18 mouse cellular contexts compared by ENCODE assay signal in genomic region chr15:25797888-25798287, GRCm38 (mm10). TPM values are rescaled to one million over a fixed set of nuclear protein-coding genes. Genes with fewer than 3 reads are reported as not detected.
DNase-seq lines count a peak whose midpoint lies in the region; TF ChIP-seq lines count a peak whose summit lies in the region.
"Had no signal": no experiment of that assay in that cellular context is flagged by ENCODE, and none has a peak within 500 bp of the region (broad histone marks: within the 10 kb centered on the region; RNA-seq: fewer than 3 reads in every experiment).

No protein-coding gene starts in this region.

- no peak overlapping the region for H3K4me2 ChIP-seq in myocyte (ENCODE audit: low read depth)

- H3K79me2 ChIP-seq in C2C12 (ENCODE audit: control insufficient read depth, insufficient read depth), result no peaks in the 10 kb centered on the region
- H3K79me2 ChIP-seq in myocyte (ENCODE audit: control insufficient read depth, insufficient read depth), result no peaks in the 10 kb centered on the region

- H3K27me3 ChIP-seq in C2C12 (ENCODE audit: control insufficient read depth, insufficient read depth, insufficient read length), result no peaks in the 10 kb centered on the region
- no peaks in the 10 kb centered on the region for H3K27me3 ChIP-seq in myocyte (ENCODE audit: control insufficient read depth, insufficient read depth, insufficient read length)
- H3K27me3 ChIP-seq: CH12.LX, Patski had no signal

- H3K36me3 ChIP-seq in C2C12 (ENCODE audit: control insufficient read depth, insufficient read depth), result peaks cover 100% of the 10 kb centered on the region
- H3K36me3 ChIP-seq in myocyte (ENCODE audit: control insufficient read depth, insufficient read depth), result peaks cover 87% of the 10 kb centered on the region
- H3K36me3 ChIP-seq: G1E had no signal

- H3K79me3 ChIP-seq in C2C12 (ENCODE audit: low read depth), result no peaks in the 10 kb centered on the region

- TF ChIP-seq CTCF in C2C12 (IDR thresholded peaks at IDR 0.05; ENCODE audit: control insufficient read depth, insufficient read depth, insufficient read length), result no peak
- TF ChIP-seq CTCF in left cerebral cortex, adult 2 months (IDR thresholded peaks at IDR 0.05), result no peak

- DNase-seq in left cerebral cortex, adult 2 months (ENCODE audit: extremely low spot score in 1 of 2, low spot score in 2 of 2), result no peak
- no peak for DNase-seq in layer of hippocampus, adult 18-20 months (ENCODE audit: low spot score in 2 of 2)
- DNase-seq: adrenal gland, adult 2 months; adrenal gland, adult 8-10 months; adrenal gland, postnatal 10 days; adrenal gland, postnatal 14 days; adrenal gland, postnatal 25 days; adrenal gland, postnatal 36 days; B cell, adult 2 months; cerebellum, adult 11 months; cerebellum, adult 11-12 months; cerebellum, adult 18-20 months; cerebellum, adult 2 months had no signal

- intact Hi-C loops in left cerebral cortex, adult 2 months (cut with DNase I), result loop anchor here (10.0 kb wide), 1 partner anchor 373 kb away; no protein-coding TSS in a partner anchor

- no peak overlapping the region for H3K4me3 ChIP-seq in C2C12 (ENCODE audit: insufficient read depth, poor library complexity, severe bottlenecking)
- H3K4me3 ChIP-seq in myocyte, result no peak overlapping the region
- no peak overlapping the region for H3K4me3 ChIP-seq in left cerebral cortex, adult 2 months

- TF ChIP-seq POLR2A in myocyte (IDR thresholded peaks at IDR 0.05; ENCODE audit: insufficient read length, low read depth), result no peak

- no peak overlapping the region for H3ac ChIP-seq in C2C12 (ENCODE audit: control insufficient read depth, insufficient read length, low read depth)
- no peak overlapping the region for H3ac ChIP-seq in myocyte (ENCODE audit: control insufficient read depth, insufficient read length)

- no peak overlapping the region for H3K27ac ChIP-seq in left cerebral cortex, adult 2 months

TF ChIP-seq in C2C12, 6 proteins besides CTCF, POLR2A, EP300 and RAD21:
- TF ChIP-seq FOSL1 (IDR thresholded peaks at IDR 0.05; ENCODE audit: insufficient read depth, low read length, poor library complexity, severe bottlenecking), result no peak
- TF ChIP-seq MYOD1 (IDR thresholded peaks at IDR 0.05; ENCODE audit: control insufficient read depth, insufficient read length, low read depth), result peak; percentile 56
- TF ChIP-seq MYOG (IDR thresholded peaks at IDR 0.05; ENCODE audit: control insufficient read depth, extremely low read depth, insufficient read length), result no peak

TF ChIP-seq in myocyte, 11 proteins besides CTCF, POLR2A, EP300 and RAD21:
- TF ChIP-seq USF1 (IDR thresholded peaks at IDR 0.05; ENCODE audit: low read depth), result no peak
- TF ChIP-seq MYOG (IDR thresholded peaks at IDR 0.05; ENCODE audit: control insufficient read depth in 1 of 3, insufficient read depth in 1 of 3, insufficient read length in 2 of 3, low read depth in 2 of 3), result peak in 1 of 3 experiments; percentile 17
- peak; percentile 54 to 95 (median 92) for TF ChIP-seq MYOD1 (IDR thresholded peaks at IDR 0.05; ENCODE audit: control insufficient read depth in 1 of 3, insufficient read length in 2 of 3, low read depth in 2 of 3)
- no peak for TF ChIP-seq E2F4 (IDR thresholded peaks at IDR 0.05; ENCODE audit: insufficient read depth)
- TF ChIP-seq TCF12 (IDR thresholded peaks at IDR 0.05; ENCODE audit: insufficient read depth, poor library complexity, severe bottlenecking), result no peak

RNA-seq across cellular contexts. Expression of gene Retreg1, which starts 45.1 kb away (rescaled TPM):
- polyA plus RNA-seq in C2C12 (2012; fragmentation: generic; extraction: Trizol) (32.8 TPM), myocyte (2012; fragmentation: generic; extraction: Trizol) (32.8 TPM)
- 10 to 100 TPM; 32.8 to 32.9 TPM for total RNA-seq in left cerebral cortex, adult 2 months (2021)
- total RNA-seq in layer of hippocampus, adult 18-20 months (2021), result 10 to 100 TPM; 33.9 to 34.5 TPM
- polyA plus RNA-seq: G1E had no signal
